Mouse (Mus musculus) lung, adult 2 months (tissue): ENCODE measurements around the gene Mrpl18. TPM values are rescaled to one million over a fixed set of nuclear protein-coding genes. Genes with fewer than 3 reads are reported as not detected.
A peak's percentile ranks its signal among the peaks of the same experiment; 100 is the strongest.
"Not testable (repeated sequence)": the region's sequence is repeated elsewhere in the genome, so short reads cannot be mapped to it uniquely, and the experiment has no call there.

Source experiments
- DNase-seq: peaks from one replicate; pipeline ENCODE4 v3.0.0; 2022
- H3K4me1 ChIP-seq: fragments of 200-500 bp; 2 replicates; pipeline ENCODE4 v1.6.1; 2011; ENCODE audit warnings: low read length; ENCODE audit not compliant: control insufficient read depth, insufficient read depth
- H3K4me3 ChIP-seq: fragments of 200-500 bp; replicated peaks from 2 replicates; pipeline ENCODE3; 2011; ENCODE audit warnings: low read depth, mild to moderate bottlenecking, control low read depth, low read length; ENCODE audit errors: extremely low read depth
- CTCF ChIP-seq: fragments of 200-500 bp; IDR thresholded peaks from 2 replicates; pipeline ENCODE4 v1.5.1; 2011; ENCODE audit warnings: mild to moderate bottlenecking, low read length, control low read depth; ENCODE audit not compliant: insufficient read depth
- POLR2A ChIP-seq: fragments of 200-500 bp; IDR thresholded peaks from 2 replicates; pipeline ENCODE4 v1.6.1; 2011; ENCODE audit warnings: low read depth, mild to moderate bottlenecking, control low read depth, low read length, borderline replicate concordance; ENCODE audit errors: extremely low read depth
- WGBS: fragments of 180-500 bp; shearing (Covaris S2); methylation state at CpG from one replicate; pipeline ENCODE4 v1.1.7; 2018; 5-methylcytosine and 5-hydroxymethylcytosine counted together
- polyA plus RNA-seq: library from polyadenylated mRNA; depleted of rRNA; stranded (reverse); fragments of >200 nt; gene quantifications from 2 replicates; pipeline ENCODE4 v1.2.3, GENCODE M21; 2012

Gene Mrpl18
- polyA plus RNA-seq, 1 experiment: 18.8 TPM

DNA sequence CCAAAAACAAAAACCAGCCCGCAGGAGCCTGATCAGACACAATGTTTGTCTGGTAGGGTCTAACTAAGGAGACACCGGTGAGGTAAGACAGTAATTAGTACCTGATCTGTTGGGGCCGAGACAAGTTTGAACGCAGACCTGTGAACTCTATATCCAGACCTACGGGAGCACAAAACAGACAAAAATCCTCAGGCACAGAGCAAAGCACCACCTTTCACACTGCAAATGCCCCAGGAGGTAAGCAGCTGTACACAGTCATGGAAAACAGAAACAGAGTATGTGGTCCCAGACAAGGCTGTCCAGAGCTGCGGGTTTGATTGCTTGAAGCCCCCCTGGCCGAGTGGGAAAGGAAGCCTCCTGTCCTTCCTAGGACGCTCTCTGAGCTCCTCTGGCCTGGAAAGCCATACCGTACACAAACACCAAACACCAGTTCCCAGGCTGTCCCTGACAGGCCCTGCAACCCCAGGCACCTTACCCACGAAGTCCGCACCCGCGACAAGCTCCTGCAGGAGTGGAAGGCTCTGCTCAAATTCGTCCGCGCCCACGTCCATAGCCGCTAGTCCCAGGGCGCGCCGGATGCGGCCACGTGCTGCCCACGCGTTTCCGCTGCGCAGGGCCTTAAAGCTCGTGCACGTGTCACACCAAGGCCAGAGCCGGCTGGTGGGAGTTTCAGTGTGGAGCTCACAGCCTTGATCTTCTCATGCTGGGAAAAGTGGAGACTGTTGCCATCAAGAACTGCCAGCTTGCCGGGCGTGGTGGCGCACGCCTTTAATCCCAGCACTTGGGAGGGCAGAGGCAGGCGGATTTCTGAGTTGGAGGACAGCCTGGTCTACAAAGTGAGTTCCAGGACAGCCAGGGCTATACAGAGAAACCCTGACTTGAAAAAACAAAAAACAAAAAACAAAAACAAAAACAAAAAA, 6.5 kb downstream of the Mrpl18 start, which contains the start of gene Pnldc1:
Gene Pnldc1, minus strand, starts transcription at position 870 of the 920 bp plus-strand sequence.
- 80% methylated on average over 35 of the region's 35 CpGs for WGBS
- DNase-seq: no peak
- TF ChIP-seq POLR2A: no peak
- no peak for TF ChIP-seq CTCF
- Histone ChIP-seq H3K4me1 (no peaks in the 10 kb centered on the region), H3K4me3 (no peak within 1 kb of the TSS)

GRCm38 (mm10) chr17:12906436-12906835, 9.7 kb downstream of the Mrpl18 start:
- Histone ChIP-seq H3K4me1 (no peaks in the 10 kb centered on the region), H3K4me3 (no peak overlapping the region)
- no peak for DNase-seq
- TF ChIP-seq CTCF: no peak
- TF ChIP-seq POLR2A: no peak
- WGBS: 83% methylated on average over 9 of the region's 9 CpGs

DNA sequence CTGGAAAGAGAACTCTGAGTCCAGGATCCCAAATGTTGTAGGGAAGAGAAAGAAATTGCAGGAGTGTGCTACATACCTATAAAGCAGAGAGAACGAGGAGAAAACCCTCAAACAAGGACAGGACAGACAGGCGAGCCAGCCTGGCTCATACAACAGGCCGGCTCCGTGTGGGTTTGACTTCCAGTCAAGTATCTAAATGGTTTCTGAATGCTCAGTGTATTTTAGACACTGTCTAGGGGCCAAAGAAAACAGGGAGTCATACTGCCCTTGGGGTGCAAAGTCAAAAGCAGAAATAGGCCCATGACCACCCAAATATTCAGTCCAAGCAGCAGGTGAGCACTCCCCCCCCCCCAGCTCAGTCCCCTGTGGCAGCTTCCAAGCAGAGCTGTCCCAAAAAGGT, 10.3 kb downstream of the Mrpl18 start:
- 81% methylated on average over 4 of the region's 4 CpGs for WGBS
- no peak overlapping the region for H3K4me3 ChIP-seq
- no peak for TF ChIP-seq POLR2A
- TF ChIP-seq CTCF: no peak
- H3K4me1 ChIP-seq: no peaks in the 10 kb centered on the region
- no peak for DNase-seq

- no peak for DNase-seq
- Histone ChIP-seq H3K4me1 (no peaks in the 10 kb centered on the region), H3K4me3 (no peak overlapping the region)
- 68% methylated on average over 1 of the region's 1 CpGs for WGBS
- no peak for TF ChIP-seq CTCF
- TF ChIP-seq POLR2A: no peak
Observed at GRCm38 (mm10) chr17:12904349-12904748, 11.8 kb downstream of the Mrpl18 start.

- TF ChIP-seq CTCF (no peak), POLR2A (no peak)
- no peak overlapping the region for H3K4me3 ChIP-seq
- H3K4me1 ChIP-seq: no peaks in the 10 kb centered on the region
- 59% methylated on average over 11 of the region's 12 CpGs for WGBS
- DNase-seq: peak; percentile 35
Observed at GRCm38 (mm10) chr17:12903372-12904333, 12.5 kb downstream of the Mrpl18 start.

DNA sequence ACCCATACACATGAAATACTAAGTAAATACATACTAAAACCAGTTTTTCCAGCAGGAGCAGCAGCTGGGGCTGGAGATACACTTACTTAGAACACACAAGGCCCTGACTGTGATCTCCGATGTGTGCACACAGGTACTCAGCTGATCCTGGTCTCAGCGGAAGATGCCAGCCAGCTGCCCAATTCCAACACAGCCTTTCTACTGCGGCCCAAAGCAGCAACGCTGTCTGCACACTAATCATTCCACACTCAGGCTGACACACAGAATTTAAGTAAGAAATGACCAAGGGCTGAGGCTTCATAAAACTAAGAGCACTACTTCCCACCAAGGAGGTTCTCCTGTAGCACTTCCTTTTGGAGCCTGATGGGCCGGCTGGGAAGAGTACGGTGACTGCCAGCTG, 13.9 kb downstream of the Mrpl18 start:
- TF ChIP-seq POLR2A (no peak), CTCF (no peak)
- no peaks in the 10 kb centered on the region for H3K4me1 ChIP-seq
- 74% methylated on average over 6 of the region's 6 CpGs for WGBS
- DNase-seq: no peak
- H3K4me3 ChIP-seq: no peak overlapping the region

GRCm38 (mm10) chr17:12898607-12899006, 17.5 kb downstream of the Mrpl18 start:
- not testable (repeated sequence) for H3K4me3 ChIP-seq, DNase-seq, H3K4me1 ChIP-seq
- 49% methylated on average over 2 of the region's 2 CpGs for WGBS

- no peak for TF ChIP-seq CTCF
- TF ChIP-seq POLR2A: no peak
- WGBS: 92% methylated on average over 5 of the region's 5 CpGs
- no peak overlapping the region for H3K4me3 ChIP-seq
- H3K4me1 ChIP-seq: no peaks in the 10 kb centered on the region
- DNase-seq: no peak
Observed at GRCm38 (mm10) chr17:12897674-12898073, 18.5 kb downstream of the Mrpl18 start.

GRCm38 (mm10) chr17:12892033-12892432, 24.1 kb downstream of the Mrpl18 start:
- H3K4me1 ChIP-seq: no peaks in the 10 kb centered on the region
- no peak for TF ChIP-seq POLR2A
- no peak for TF ChIP-seq CTCF
- H3K4me3 ChIP-seq: no peak overlapping the region
- no peak for DNase-seq
- WGBS: 82% methylated on average over 9 of the region's 9 CpGs
